Mouse (Mus musculus) myocyte (in vitro differentiated cells): ENCODE measurements around the gene Rpl26. TPM values are rescaled to one million over a fixed set of nuclear protein-coding genes. Genes with fewer than 3 reads are reported as not detected.

Experiments
- H3K27me3 ChIP-seq: one replicate; pipeline ENCODE4 v1.6.1; 2011; ENCODE audit not compliant: control insufficient read depth, insufficient read depth, insufficient read length
- H3K36me3 ChIP-seq: one replicate; pipeline ENCODE4 v1.6.1; 2011; ENCODE audit not compliant: control insufficient read depth, insufficient read depth
- H3K4me2 ChIP-seq: one replicate; pipeline ENCODE4 v1.6.1; 2011; ENCODE audit warnings: low read depth, control low read depth
- H3K4me3 ChIP-seq: one replicate; pipeline ENCODE4 v1.5.1; 2011; ENCODE audit warnings: mild to moderate bottlenecking, control low read depth, moderate library complexity
- H3K79me2 ChIP-seq: one replicate; pipeline ENCODE4 v1.6.1; 2011; ENCODE audit not compliant: control insufficient read depth, insufficient read depth
- H3ac ChIP-seq: one replicate; pipeline ENCODE4 v1.6.1; 2011; ENCODE audit not compliant: control insufficient read depth, insufficient read length
- CEBPB ChIP-seq: IDR thresholded peaks from 2 replicates; pipeline ENCODE4 v1.6.1; 2011; ENCODE audit warnings: mild to moderate bottlenecking, moderate library complexity; ENCODE audit not compliant: poor library complexity, insufficient read depth, severe bottlenecking
- E2F4 ChIP-seq: IDR thresholded peaks from one replicate; pipeline ENCODE4 v1.6.1; 2011; ENCODE audit warnings: mild to moderate bottlenecking, control low read depth, moderate library complexity; ENCODE audit not compliant: insufficient read depth
- MAX ChIP-seq: IDR thresholded peaks from one replicate; pipeline ENCODE4 v1.6.1; 2011; ENCODE audit warnings: low read depth, mild to moderate bottlenecking, control low read depth
- MYOD1 ChIP-seq, 3 experiments: IDR thresholded peaks; one replicate each; pipeline ENCODE4 v1.6.1; 2011; ENCODE audit warnings: control low read depth in 2 of 3, low read depth in 2 of 3, mild to moderate bottlenecking in 2 of 3, moderate library complexity in 1 of 3; ENCODE audit not compliant: insufficient read length in 2 of 3, control insufficient read depth in 1 of 3
- MYOG ChIP-seq, 3 experiments: IDR thresholded peaks; one replicate each; pipeline ENCODE4 v1.6.1; 2011; ENCODE audit warnings: control low read depth in 2 of 3, low read depth in 2 of 3, mild to moderate bottlenecking in 2 of 3; ENCODE audit not compliant: insufficient read length in 2 of 3, control insufficient read depth in 1 of 3, insufficient read depth in 1 of 3
- POLR2A ChIP-seq: IDR thresholded peaks from one replicate; pipeline ENCODE4 v1.6.1; 2011; ENCODE audit warnings: low read depth, mild to moderate bottlenecking, control low read depth, moderate library complexity; ENCODE audit not compliant: insufficient read length
- POLR2AphosphoS2 ChIP-seq: IDR thresholded peaks from one replicate; pipeline ENCODE4 v1.6.1; 2011; ENCODE audit warnings: low read depth, control low read depth; ENCODE audit not compliant: insufficient read length
- REST ChIP-seq: IDR thresholded peaks from one replicate; pipeline ENCODE4 v1.6.1; 2011; ENCODE audit warnings: mild to moderate bottlenecking, control low read depth, moderate library complexity; ENCODE audit not compliant: insufficient read depth, insufficient read length
- SRF ChIP-seq: IDR thresholded peaks from one replicate; pipeline ENCODE4 v1.6.1; 2011; ENCODE audit warnings: low read depth; ENCODE audit not compliant: control insufficient read depth, insufficient read length
- TCF12 ChIP-seq: IDR thresholded peaks from one replicate; pipeline ENCODE4 v1.6.1; 2011; ENCODE audit warnings: mild to moderate bottlenecking, control low read depth; ENCODE audit not compliant: poor library complexity, insufficient read depth, severe bottlenecking
- TCF3 ChIP-seq: IDR thresholded peaks from one replicate; pipeline ENCODE4 v1.6.1; 2011; ENCODE audit warnings: low read depth, control low read depth; ENCODE audit not compliant: insufficient read length
- USF1 ChIP-seq: IDR thresholded peaks from one replicate; pipeline ENCODE4 v1.6.1; 2011; ENCODE audit warnings: low read depth, mild to moderate bottlenecking, control low read depth, moderate library complexity
- polyA plus RNA-seq: library from polyadenylated mRNA; unstranded; fragments of >200 nt; fragmentation: generic; extraction: Trizol; gene quantifications from one replicate; pipeline ENCODE4 v1.2.1, GENCODE M21; 2012; ENCODE audit warnings: missing spikeins

Gene Rpl26
- polyA plus RNA-seq, 1 experiment: 695 TPM

DNA sequence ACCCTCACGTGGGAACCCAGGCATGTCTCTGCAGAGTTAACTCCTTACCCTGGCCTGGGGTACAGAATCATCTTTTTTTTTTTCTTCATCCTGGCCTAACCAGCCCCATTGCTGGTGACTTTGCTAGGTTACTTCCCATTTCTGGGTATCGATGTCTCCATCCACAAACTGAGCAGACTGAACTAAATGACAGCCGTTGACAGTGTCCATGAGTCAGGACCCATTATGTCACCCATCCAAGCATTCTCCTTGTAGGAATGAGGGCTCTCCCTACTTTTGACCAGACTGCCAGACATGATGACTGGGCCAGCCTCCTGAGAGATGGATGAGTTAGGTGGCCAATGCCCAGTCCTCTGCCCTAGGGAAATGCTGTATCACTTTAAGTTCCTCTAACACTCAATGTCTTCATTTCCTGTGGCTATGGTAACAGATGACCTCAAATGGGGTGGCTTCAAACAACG is 37.7 kb upstream of the Rpl26 start:
- Histone ChIP-seq H3K36me3 (no peaks in the 10 kb centered on the region), H3ac (no peak overlapping the region), H3K27me3 (no peaks in the 10 kb centered on the region), H3K4me2 (no peak overlapping the region), H3K4me3 (no peak overlapping the region), H3K79me2 (no peaks in the 10 kb centered on the region)
- no peak for TF ChIP-seq CEBPB
- no peak for TF ChIP-seq POLR2A
- no peak for TF ChIP-seq TCF12
- TF ChIP-seq REST: no peak
- TF ChIP-seq SRF: no peak
- TF ChIP-seq TCF3: no peak
- no peak for TF ChIP-seq USF1
- TF ChIP-seq POLR2AphosphoS2: no peak
- no peak for TF ChIP-seq MAX

DNA sequence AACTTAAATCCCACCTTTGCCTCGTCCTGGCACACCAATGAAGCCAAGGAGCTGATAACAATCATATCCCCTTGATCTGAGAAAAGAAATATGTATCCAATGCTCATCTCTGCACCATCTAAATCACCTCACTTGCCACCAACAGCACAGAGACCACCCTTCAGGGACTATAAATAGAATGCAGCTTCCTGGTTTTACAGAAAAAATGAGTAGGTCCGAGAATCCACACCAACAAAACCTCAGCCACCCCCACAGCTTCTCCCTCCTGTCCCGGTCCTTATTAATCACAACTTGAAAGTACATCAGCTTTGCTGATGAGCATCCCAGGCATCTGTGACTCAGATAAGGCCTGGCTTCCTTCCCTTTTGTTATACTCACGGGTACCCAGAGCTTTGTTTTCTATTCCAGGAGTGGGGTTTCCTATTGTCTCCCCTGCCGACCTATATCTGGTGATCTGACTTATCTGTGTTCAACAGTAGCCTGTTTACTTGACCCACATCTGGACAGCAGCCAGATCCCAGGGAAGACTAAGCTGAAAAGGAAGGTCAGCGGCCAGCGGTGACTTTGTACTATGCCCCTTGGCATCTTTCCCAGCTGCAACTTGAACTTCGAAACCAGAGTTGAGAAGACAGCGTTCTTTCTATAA is 36.7 kb upstream of the Rpl26 start:
- Histone ChIP-seq H3ac (no peak overlapping the region), H3K27me3 (no peaks in the 10 kb centered on the region), H3K79me2 (no peaks in the 10 kb centered on the region), H3K4me2 (peak overlapping the region; percentile 35), H3K36me3 (no peaks in the 10 kb centered on the region), H3K4me3 (no peak overlapping the region)
- TF ChIP-seq MAX: no peak
- TF ChIP-seq TCF3: no peak
- TF ChIP-seq MYOG (IDR thresholded peaks at IDR 0.05; ENCODE audit: control insufficient read depth in 1 of 3, insufficient read depth in 1 of 3, insufficient read length in 2 of 3, low read depth in 2 of 3): no peak
- TF ChIP-seq CEBPB: no peak
- no peak for TF ChIP-seq USF1
- no peak for TF ChIP-seq E2F4
- TF ChIP-seq SRF: no peak
- no peak for TF ChIP-seq POLR2A
- TF ChIP-seq MYOD1 (IDR thresholded peaks at IDR 0.05; ENCODE audit: control insufficient read depth in 1 of 3, insufficient read length in 2 of 3, low read depth in 2 of 3): no peak

DNA sequence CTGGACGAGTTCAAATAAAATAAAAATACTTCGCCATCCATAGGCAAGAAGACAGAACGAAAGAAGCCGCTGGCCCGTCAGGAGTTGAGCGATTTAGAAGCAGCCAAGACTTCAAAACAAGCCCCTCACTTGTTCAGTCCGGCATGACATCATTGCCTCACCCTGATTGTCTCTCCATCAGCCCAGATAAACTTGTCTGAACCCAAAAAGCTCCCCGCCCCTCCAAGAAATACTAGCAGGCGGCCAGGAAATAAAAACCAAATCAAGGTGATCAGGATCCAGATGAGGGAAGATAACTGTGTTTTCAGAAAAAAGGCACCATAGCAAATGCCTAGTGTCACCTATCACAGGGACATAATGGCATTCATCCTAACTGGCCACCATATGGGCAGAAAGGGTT is 30.1 kb upstream of the Rpl26 start:
- H3K27me3 ChIP-seq: no peaks in the 10 kb centered on the region
- H3K4me3 ChIP-seq: no peak overlapping the region
- H3K4me2 ChIP-seq: peak overlapping the region; percentile 50
- H3ac ChIP-seq: no peak overlapping the region
- no peaks in the 10 kb centered on the region for H3K36me3 ChIP-seq
- TF ChIP-seq MAX: no peak
- no peak for TF ChIP-seq TCF3
- TF ChIP-seq CEBPB: no peak
- TF ChIP-seq E2F4: no peak
- no peak for TF ChIP-seq POLR2AphosphoS2
- no peak for TF ChIP-seq MYOG (IDR thresholded peaks at IDR 0.05; ENCODE audit: control insufficient read depth in 1 of 3, insufficient read depth in 1 of 3, insufficient read length in 2 of 3, low read depth in 2 of 3)
- TF ChIP-seq POLR2A: no peak
- TF ChIP-seq MYOD1 (IDR thresholded peaks at IDR 0.05; ENCODE audit: control insufficient read depth in 1 of 3, insufficient read length in 2 of 3, low read depth in 2 of 3): no peak
- no peak for TF ChIP-seq REST
- no peak for TF ChIP-seq SRF
- no peak for TF ChIP-seq USF1
- TF ChIP-seq TCF12: no peak
- no peaks in the 10 kb centered on the region for H3K79me2 ChIP-seq

DNA sequence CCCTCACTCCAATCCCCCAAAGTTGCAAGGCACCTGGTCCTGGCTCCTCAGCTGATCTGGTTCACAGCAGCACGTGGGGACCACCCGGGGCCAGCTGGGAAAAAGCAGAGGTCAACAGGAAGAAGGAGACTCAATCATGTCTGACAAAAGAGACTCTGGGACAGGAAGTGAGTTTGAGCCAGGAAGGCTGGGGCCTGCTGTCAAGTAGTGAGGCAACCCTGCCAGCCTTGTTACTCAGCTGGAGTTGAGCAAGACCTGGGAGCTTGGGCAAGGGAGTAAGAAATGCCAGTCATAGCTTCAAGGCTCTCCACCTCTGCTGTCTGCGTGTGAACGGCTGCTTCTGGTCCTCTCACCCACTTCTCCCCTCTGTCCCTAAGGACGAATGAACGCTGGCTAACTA is 29.6 kb upstream of the Rpl26 start, which contains the start of gene Ndel1:
Ndel1 (minus strand) TSS at position 111 of the 400 bp plus-strand sequence.
- H3K27me3 ChIP-seq: no peaks in the 10 kb centered on the region
- TF ChIP-seq TCF12 (no peak), CEBPB (peak; percentile 85), POLR2A (no peak)

DNA sequence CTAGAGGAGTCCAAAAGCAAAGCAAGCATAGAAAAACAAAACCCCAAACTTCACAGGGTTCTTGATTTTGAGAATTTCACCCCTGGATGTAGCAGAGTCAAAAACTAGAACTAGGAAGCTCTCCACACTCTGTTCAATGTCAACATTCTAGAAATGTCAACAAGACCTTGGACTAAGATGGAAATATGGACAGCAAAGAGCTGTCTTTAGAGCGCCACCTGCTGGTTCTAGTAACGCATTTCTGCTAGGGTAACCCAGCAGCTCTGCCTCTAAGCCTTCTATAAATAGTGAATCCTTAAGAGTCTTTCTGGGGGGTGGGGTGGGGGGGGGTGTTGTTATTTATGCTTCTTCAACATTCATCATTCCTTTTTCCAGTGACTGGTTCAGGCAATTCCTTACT is 26.5 kb upstream of the Rpl26 start:
- Histone ChIP-seq H3K79me2 (no peaks in the 10 kb centered on the region), H3K4me2 (no peak overlapping the region), H3K27me3 (peaks cover 10% of the 10 kb centered on the region), H3K4me3 (no peak overlapping the region), H3ac (no peak overlapping the region), H3K36me3 (no peaks in the 10 kb centered on the region)
- no peak for TF ChIP-seq TCF3
- TF ChIP-seq MYOG (IDR thresholded peaks at IDR 0.05; ENCODE audit: control insufficient read depth in 1 of 3, insufficient read depth in 1 of 3, insufficient read length in 2 of 3, low read depth in 2 of 3): no peak
- TF ChIP-seq E2F4: no peak
- TF ChIP-seq TCF12: no peak
- TF ChIP-seq REST: no peak
- TF ChIP-seq USF1: no peak
- TF ChIP-seq MYOD1 (IDR thresholded peaks at IDR 0.05; ENCODE audit: control insufficient read depth in 1 of 3, insufficient read length in 2 of 3, low read depth in 2 of 3): no peak
- no peak for TF ChIP-seq CEBPB
- TF ChIP-seq SRF: no peak
- no peak for TF ChIP-seq MAX
- TF ChIP-seq POLR2AphosphoS2: no peak
- no peak for TF ChIP-seq POLR2A

More for the DNA sequence above, 29.6 kb upstream of the Rpl26 start, which contains the start of gene Ndel1:
- Histone ChIP-seq H3K36me3 (no peaks in the 10 kb centered on the region), H3K4me2 (peak within 1 kb of the TSS; percentile 50), H3K79me2 (no peaks in the 10 kb centered on the region), H3K4me3 (no peak within 1 kb of the TSS), H3ac (no peak within 1 kb of the TSS)
